Mouse (Mus musculus): Measurements from ENCODE around the gene Defb35.
"Not testable (repeated sequence)": the region's sequence is repeated elsewhere in the genome, so short reads cannot be mapped to it uniquely, and the experiment has no call there.

The Defb35 gene

DNA sequence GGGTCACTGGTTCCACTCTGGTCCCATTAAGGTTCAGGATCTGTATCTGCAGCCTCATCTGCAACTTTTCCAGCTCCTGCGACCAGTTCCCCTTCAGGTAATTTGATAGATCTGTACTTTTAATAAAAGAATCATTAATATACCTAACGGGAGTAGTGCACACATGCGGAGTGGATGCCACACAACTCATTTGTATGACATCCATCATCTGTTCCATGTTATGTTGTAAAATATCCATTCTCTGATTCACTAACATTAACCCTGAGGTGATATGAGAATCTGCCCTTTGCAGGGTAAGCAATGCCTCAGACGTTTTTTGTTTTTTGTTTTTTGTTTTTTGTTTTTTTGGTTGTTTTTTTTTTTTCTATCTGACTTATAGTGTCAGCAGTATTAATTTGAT, at the start of gene Defb35:
Gene Defb35, plus strand, starts transcription at position 301 of the 400 bp plus-strand sequence.
- not testable (repeated sequence) for DNase-seq (ENCODE audit: low spot score)

DNA sequence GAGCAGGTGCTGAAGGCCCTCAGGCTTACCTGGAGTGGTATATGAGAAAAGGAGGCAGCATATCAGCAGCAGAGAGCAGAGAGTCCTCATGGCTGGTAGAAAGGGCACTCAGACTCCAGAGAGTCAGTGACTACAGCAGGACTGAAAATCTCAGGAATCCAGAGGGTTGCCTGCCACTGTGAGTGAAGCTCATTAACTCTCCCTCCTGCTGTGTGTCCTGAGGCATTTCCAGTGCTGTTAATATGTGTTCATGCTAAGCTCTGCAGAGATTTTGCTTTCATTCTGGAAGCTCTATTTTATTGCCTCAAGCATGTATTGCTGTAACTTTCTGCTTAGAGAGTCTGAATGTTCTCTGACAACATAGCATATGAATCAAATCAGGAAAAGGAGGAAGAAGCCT, 31.9 kb upstream of the Defb35 start, which contains the start of gene Defb11:
Gene Defb11, minus strand, starts transcription at position 123 of the 400 bp plus-strand sequence.
- not testable (repeated sequence) for DNase-seq (ENCODE audit: low spot score)

GRCm38 (mm10) chr8:21911931-21912330, 26.2 kb upstream of the Defb35 start:
- no peak for DNase-seq (ENCODE audit: low spot score)

GRCm38 (mm10) chr8:21912554-21912953, 25.6 kb upstream of the Defb35 start:
- no peak for DNase-seq (ENCODE audit: low spot score)

DNA sequence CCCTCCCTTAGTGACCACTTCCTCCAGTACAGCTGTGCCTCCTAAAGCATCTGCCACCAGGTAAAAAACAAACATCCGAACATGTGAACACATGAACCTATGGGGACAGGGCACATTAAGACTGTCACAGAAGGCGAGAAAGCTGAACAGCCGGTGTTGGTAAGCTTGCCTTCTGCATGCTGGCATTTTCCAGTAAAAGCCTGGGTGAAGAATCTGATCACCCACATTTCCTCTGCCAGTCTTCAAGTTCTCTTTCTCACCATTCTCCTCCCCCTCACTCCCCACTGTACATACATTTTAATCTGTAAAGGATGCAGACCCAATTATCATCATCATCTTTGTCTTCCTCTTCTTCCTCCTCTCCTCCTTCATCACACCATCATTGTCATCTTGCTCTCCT, 22.5 kb upstream of the Defb35 start:
- DNase-seq (ENCODE audit: low spot score), result no peak

GRCm38 (mm10) chr8:21930754-21931153, 7.4 kb upstream of the Defb35 start:
- DNase-seq (ENCODE audit: low spot score), result not testable (repeated sequence)

- no peak for DNase-seq (ENCODE audit: low spot score)
These were observed 5.5 kb upstream of the Defb35 start, which contains the start of gene Defb15 for GRCm38 (mm10) chr8:21932610-21933009. Gene Defb15, minus strand, starts transcription at chr8:21932710.

DNA sequence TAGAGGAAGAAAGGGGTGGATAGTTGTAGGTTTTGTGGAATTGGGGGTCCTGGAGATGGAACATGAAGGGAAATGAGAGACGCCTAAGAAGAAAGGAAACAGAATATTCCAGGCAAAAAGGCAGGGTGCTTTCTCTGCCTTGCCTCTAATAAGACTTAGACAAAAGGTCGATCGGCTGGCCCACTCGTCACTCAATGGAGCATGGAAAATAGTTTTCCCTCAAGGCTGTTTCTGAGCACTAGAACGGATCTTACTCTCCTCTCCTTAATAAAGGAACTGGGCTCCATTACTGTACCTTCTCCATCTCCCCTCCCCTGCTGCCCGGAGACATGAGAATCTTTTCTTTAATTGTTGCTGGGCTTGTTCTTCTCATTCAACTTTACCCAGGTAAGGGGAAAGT, 8.3 kb downstream of the Defb35 start, which contains the start of gene Defb13:
Gene Defb13, plus strand, starts transcription at position 301 of the 400 bp plus-strand sequence.
- no peak for DNase-seq (ENCODE audit: low spot score)

GRCm38 (mm10) chr8:21947311-21948017, 9.3 kb downstream of the Defb35 start:
- no peak for DNase-seq (ENCODE audit: low spot score)

DNA sequence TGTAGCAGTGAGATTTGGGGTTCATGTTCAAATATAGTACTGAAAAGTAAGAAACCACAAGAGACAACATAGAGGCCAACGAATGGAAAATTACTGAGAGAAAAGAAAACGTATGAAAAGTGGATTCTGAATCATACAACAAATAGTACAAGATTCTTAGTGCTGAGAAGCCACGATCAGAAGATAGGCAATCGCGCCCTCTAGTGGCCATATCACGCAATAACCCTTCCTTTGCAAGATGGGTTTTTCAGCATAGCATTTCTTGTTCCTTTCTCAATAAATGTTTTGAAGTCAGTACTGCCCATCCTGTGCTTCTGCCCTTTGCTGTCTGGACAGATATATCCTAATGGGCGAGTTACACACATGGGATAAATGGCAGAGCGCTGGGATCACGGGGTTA, 17.2 kb downstream of the Defb35 start:
- DNase-seq (ENCODE audit: low spot score), result peak; percentile 1

GRCm38 (mm10) chr8:21956336-21956735, 18.2 kb downstream of the Defb35 start:
- DNase-seq (ENCODE audit: low spot score), result no peak

DNA sequence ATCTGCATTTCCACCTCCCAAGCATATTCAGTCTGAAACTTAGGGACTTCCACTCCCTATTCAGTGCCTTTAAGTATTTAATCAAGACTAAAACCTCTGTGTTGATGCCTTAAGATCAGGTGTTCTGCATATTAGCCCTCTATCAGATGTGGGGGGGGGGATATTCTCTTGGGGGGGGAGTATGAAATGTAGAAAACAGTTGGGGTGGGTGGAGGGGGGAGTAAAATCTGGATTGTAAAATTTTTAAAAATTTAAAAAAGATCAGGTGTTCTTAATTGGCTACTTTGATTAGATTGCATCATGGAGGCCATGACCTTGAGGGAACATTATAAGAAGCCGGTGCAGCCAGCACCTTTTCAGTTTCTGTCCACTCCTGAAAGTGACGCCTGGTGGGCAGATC, 20.3 kb downstream of the Defb35 start, which contains the start of gene Fam90a1a:
Gene Fam90a1a, plus strand, starts transcription at position 301 of the 400 bp plus-strand sequence.
- no peak for DNase-seq (ENCODE audit: low spot score)

DNA sequence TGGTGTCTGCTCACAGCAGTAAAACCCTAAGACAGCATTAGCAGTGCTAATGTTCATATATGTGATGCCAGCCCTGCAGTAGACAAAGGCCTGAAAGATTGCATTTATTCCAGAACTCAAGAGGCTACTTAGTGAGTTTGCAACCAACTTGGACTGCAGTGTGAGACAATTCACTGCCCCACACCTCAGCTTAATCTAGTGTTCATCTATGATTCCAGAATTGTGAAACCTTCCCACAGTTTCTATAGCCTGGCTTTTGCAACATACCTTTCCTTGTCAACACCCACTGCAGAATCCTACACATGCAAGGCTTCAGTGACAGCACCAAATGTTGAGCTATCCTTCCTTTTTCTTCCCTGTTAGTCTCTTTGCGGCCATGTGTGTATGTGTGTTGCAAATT, 28.5 kb downstream of the Defb35 start:
- DNase-seq (ENCODE audit: low spot score), result no peak

DNA sequence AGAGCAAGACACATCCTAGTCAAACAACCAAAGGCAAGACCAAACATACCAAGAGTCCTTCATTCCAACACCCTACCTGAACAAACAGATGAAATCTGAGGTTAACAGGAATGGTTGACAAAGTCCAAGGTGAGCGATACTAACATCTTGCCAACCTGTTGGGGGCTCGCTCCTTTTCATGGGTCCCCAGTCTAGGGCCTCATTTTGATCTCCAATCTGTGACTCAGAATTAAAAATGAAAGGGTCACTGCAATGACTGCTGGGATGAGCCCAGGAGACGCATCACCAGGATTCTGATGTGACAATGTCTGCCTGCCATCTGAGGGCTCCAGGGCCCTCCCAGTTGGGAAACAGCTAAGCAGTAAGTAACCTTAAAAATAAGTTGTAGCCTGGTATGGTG, 31.3 kb downstream of the Defb35 start, which contains the start of gene Ccdc70:
Gene Ccdc70, plus strand, starts transcription at position 301 of the 400 bp plus-strand sequence.
- DNase-seq (ENCODE audit: low spot score), result no peak

GRCm38 (mm10) chr8:21978193-21978592, 40.0 kb downstream of the Defb35 start:
- no peak for DNase-seq (ENCODE audit: low spot score)

DNA sequence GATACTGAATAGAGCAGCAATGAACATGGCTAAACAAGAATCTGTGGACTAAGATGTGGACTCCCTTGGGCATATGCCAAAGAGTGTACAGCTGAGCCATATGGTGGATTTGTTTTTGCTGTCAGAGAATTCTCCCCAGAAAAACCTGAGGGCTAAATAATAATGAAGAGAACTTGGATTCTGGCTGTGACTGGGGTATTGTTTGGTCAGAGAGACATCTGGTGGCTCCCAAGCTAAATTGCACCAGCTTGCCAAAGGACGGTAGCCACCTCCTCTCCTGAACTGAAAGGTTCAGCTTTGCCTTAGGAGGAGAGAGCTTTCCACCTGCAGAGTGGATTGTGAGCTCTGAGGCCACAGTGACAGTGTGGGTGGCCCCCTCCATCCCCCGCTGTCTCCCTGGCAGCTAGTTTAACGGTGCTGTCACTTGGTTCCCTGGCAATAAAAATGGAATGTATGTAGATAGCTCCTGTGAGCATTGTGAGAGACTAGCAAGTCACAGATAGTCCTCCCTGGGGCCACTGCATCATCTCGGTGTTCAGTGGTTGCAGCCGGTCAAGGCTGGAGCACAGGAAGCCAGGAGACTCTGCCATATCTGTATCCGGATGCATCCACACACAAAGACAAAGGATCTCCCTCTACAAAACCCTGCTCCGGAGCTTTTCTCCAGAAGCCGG, 43.6 kb downstream of the Defb35 start:
- DNase-seq (ENCODE audit: low spot score), result no peak

All from lung, postnatal 25 days (tissue).